Mouse (Mus musculus) forebrain, embryonic 11.5 days (tissue): ENCODE data around the gene Dcdc2a. TPM values are rescaled to one million over a fixed set of nuclear protein-coding genes. Genes with fewer than 3 reads are reported as not detected.

Experiments
- ATAC-seq: fragments of 200-750 bp; cut with Nextera tagmentation; replicated peaks from 2 replicates; pipeline ENCODE4 v1.8.0; 2017; ENCODE audit warnings: moderate TSS enrichment; ENCODE audit not compliant: low FRiP score
- DNase-seq: peaks from one replicate; pipeline ENCODE4 v3.0.0-alpha.2; 2017; ENCODE audit warnings: low spot score
- H3K27ac ChIP-seq: fragments of 300-500 bp; sonication (generic); 2 replicates; pipeline ENCODE4 v1.5.1; 2014; ENCODE audit warnings: low read depth, low read length
- H3K27me3 ChIP-seq: fragments of 300-500 bp; sonication (generic); 2 replicates; pipeline ENCODE4 v1.6.1; 2014; ENCODE audit warnings: mild to moderate bottlenecking, low read length, mixed read lengths; ENCODE audit not compliant: control insufficient read depth, insufficient read depth
- H3K36me3 ChIP-seq: fragments of 300-500 bp; sonication (generic); 2 replicates; pipeline ENCODE4 v1.6.1; 2014; ENCODE audit warnings: mild to moderate bottlenecking, low read length, moderate library complexity, mixed read lengths; ENCODE audit not compliant: control insufficient read depth, insufficient read depth
- H3K4me1 ChIP-seq: fragments of 300-500 bp; sonication (generic); replicated peaks from 2 replicates; pipeline ENCODE4 v1.6.1; 2014; ENCODE audit warnings: low read length, mixed read lengths; ENCODE audit not compliant: control insufficient read depth, insufficient read depth
- H3K4me2 ChIP-seq: fragments of 300-500 bp; sonication (generic); 2 replicates; pipeline ENCODE4 v1.6.1; 2014; ENCODE audit warnings: low read depth, mild to moderate bottlenecking, low read length, moderate library complexity, mixed read lengths; ENCODE audit not compliant: severe bottlenecking
- H3K4me3 ChIP-seq: fragments of 300-500 bp; sonication (generic); 2 replicates; pipeline ENCODE4 v1.5.1; 2014; ENCODE audit warnings: low read depth, low read length
- H3K9ac ChIP-seq: fragments of 300-500 bp; sonication (generic); 2 replicates; pipeline ENCODE4 v1.6.1; 2014; ENCODE audit warnings: low read length
- H3K9me3 ChIP-seq: fragments of 300-500 bp; sonication (generic); 2 replicates; pipeline ENCODE4 v1.6.1; 2016; ENCODE audit warnings: low read length, mixed read lengths; ENCODE audit not compliant: control insufficient read depth
- WGBS: fragments of 180-500 bp; shearing (Covaris S2); extraction: QIAGEN DNeasy Blood & Tissue Kit; methylation state at CpG from one replicate; pipeline ENCODE4 v1.1.7; 2014; 5-methylcytosine and 5-hydroxymethylcytosine counted together
- polyA plus RNA-seq: library from polyadenylated mRNA; unstranded; fragments of >200 nt; fragmentation: Nextera tagmentation; extraction: Ambion mirVana; gene quantifications from 2 replicates; pipeline ENCODE4 v1.2.1, GENCODE M21; 2014

The Dcdc2a gene
- polyA plus RNA-seq, 1 experiment from 2014 or later: 1.1 TPM

GRCm38 (mm10) chr13:25100581-25100980 lies 44.8 kb downstream of the Dcdc2a start:
- Histone ChIP-seq H3K9ac (no peak overlapping the region), H3K4me3 (no peak overlapping the region), H3K4me2 (no peak overlapping the region), H3K36me3 (no peaks in the 10 kb centered on the region), H3K9me3 (no peaks in the 10 kb centered on the region), H3K27ac (no peak overlapping the region), H3K27me3 (no peaks in the 10 kb centered on the region), H3K4me1 (no peaks in the 10 kb centered on the region)
- DNase-seq: no peak
- ATAC-seq: no peak
- WGBS: 86% methylated on average over 6 of the region's 6 CpGs

- ATAC-seq (no peak), DNase-seq (no peak)
- Histone ChIP-seq H3K36me3 (no peaks in the 10 kb centered on the region), H3K4me2 (no peak overlapping the region), H3K4me3 (no peak overlapping the region), H3K9me3 (no peaks in the 10 kb centered on the region), H3K4me1 (no peaks in the 10 kb centered on the region), H3K27ac (no peak overlapping the region), H3K9ac (no peak overlapping the region), H3K27me3 (no peaks in the 10 kb centered on the region)
Measured at GRCm38 (mm10) chr13:25105671-25106070, 49.9 kb downstream of the Dcdc2a start.

GRCm38 (mm10) chr13:25106740-25107139 lies 50.9 kb downstream of the Dcdc2a start:
- no peak overlapping the region for H3K4me3 ChIP-seq
- no peak for ATAC-seq
- no peak overlapping the region for H3K9ac ChIP-seq
- 88% methylated on average over 5 of the region's 5 CpGs for WGBS
- no peak overlapping the region for H3K27ac ChIP-seq
- H3K27me3 ChIP-seq: no peaks in the 10 kb centered on the region
- DNase-seq: no peak
- H3K9me3 ChIP-seq: no peaks in the 10 kb centered on the region
- no peak overlapping the region for H3K4me2 ChIP-seq
- no peaks in the 10 kb centered on the region for H3K36me3 ChIP-seq
- no peaks in the 10 kb centered on the region for H3K4me1 ChIP-seq

GRCm38 (mm10) chr13:25108353-25108752 lies 52.5 kb downstream of the Dcdc2a start:
- no peak for ATAC-seq
- no peak overlapping the region for H3K4me3 ChIP-seq
- H3K4me2 ChIP-seq: no peak overlapping the region
- WGBS: 94% methylated on average over 3 of the region's 3 CpGs
- no peaks in the 10 kb centered on the region for H3K4me1 ChIP-seq
- no peaks in the 10 kb centered on the region for H3K9me3 ChIP-seq
- no peaks in the 10 kb centered on the region for H3K36me3 ChIP-seq
- no peak for DNase-seq
- H3K27ac ChIP-seq: no peak overlapping the region
- H3K27me3 ChIP-seq: no peaks in the 10 kb centered on the region
- no peak overlapping the region for H3K9ac ChIP-seq

- Histone ChIP-seq H3K4me2 (no peak overlapping the region), H3K4me3 (no peak overlapping the region), H3K27me3 (no peaks in the 10 kb centered on the region), H3K4me1 (no peaks in the 10 kb centered on the region), H3K9me3 (no peaks in the 10 kb centered on the region), H3K36me3 (no peaks in the 10 kb centered on the region), H3K9ac (no peak overlapping the region), H3K27ac (no peak overlapping the region)
- DNase-seq: no peak
- 85% methylated on average over 5 of the region's 5 CpGs for WGBS
- ATAC-seq: no peak
Measured at GRCm38 (mm10) chr13:25110592-25111095, 54.8 kb downstream of the Dcdc2a start.

- WGBS: 26% methylated on average over 12 of the region's 12 CpGs
- Histone ChIP-seq H3K27ac (no peak overlapping the region), H3K9ac (peak overlapping the region; percentile 48)
Measured at GRCm38 (mm10) chr13:25115429-25115881, 59.7 kb downstream of the Dcdc2a start.

GRCm38 (mm10) chr13:25115971-25116370 lies 60.2 kb downstream of the Dcdc2a start:
- H3K4me3 ChIP-seq: peak overlapping the region; percentile 21; the same call in 1 of the 2 replicates
- DNase-seq: peak; percentile 66
- peak overlapping the region; percentile 59 for H3K4me2 ChIP-seq
- ATAC-seq: no peak
- no peaks in the 10 kb centered on the region for H3K36me3 ChIP-seq
- H3K9ac ChIP-seq: peak overlapping the region; percentile 48
- WGBS: 6% methylated on average over 11 of the region's 11 CpGs
- H3K27ac ChIP-seq: no peak overlapping the region
- H3K9me3 ChIP-seq: no peaks in the 10 kb centered on the region
- H3K27me3 ChIP-seq: no peaks in the 10 kb centered on the region
- H3K4me1 ChIP-seq: no peaks in the 10 kb centered on the region

More at GRCm38 (mm10) chr13:25115429-25115881, 59.7 kb downstream of the Dcdc2a start:
- H3K9me3 ChIP-seq: no peaks in the 10 kb centered on the region
- H3K36me3 ChIP-seq: no peaks in the 10 kb centered on the region
- H3K27me3 ChIP-seq: no peaks in the 10 kb centered on the region
- DNase-seq: peak; percentile 60
- peak; percentile 87 for ATAC-seq
- H3K4me1 ChIP-seq: no peaks in the 10 kb centered on the region
- peak overlapping the region; percentile 21; the same call in 1 of the 2 replicates for H3K4me3 ChIP-seq
- peak overlapping the region; percentile 59 for H3K4me2 ChIP-seq

- 70% methylated on average over 8 of the region's 8 CpGs for WGBS
- no peaks in the 10 kb centered on the region for H3K9me3 ChIP-seq
- no peak overlapping the region for H3K27ac ChIP-seq
- DNase-seq (no peak), ATAC-seq (no peak)
- no peak overlapping the region for H3K9ac ChIP-seq
- no peaks in the 10 kb centered on the region for H3K27me3 ChIP-seq
- no peaks in the 10 kb centered on the region for H3K4me1 ChIP-seq
- H3K4me3 ChIP-seq: no peak overlapping the region
- no peaks in the 10 kb centered on the region for H3K36me3 ChIP-seq
- no peak overlapping the region for H3K4me2 ChIP-seq
Measured at GRCm38 (mm10) chr13:25122740-25123335, 67.0 kb downstream of the Dcdc2a start.

GRCm38 (mm10) chr13:25127216-25127615 lies 71.4 kb downstream of the Dcdc2a start:
- Histone ChIP-seq H3K4me2 (no peak overlapping the region), H3K36me3 (no peaks in the 10 kb centered on the region), H3K27ac (no peak overlapping the region), H3K9ac (no peak overlapping the region), H3K4me1 (no peaks in the 10 kb centered on the region), H3K27me3 (no peaks in the 10 kb centered on the region), H3K9me3 (no peaks in the 10 kb centered on the region), H3K4me3 (no peak overlapping the region)
- ATAC-seq (no peak), DNase-seq (no peak)
- WGBS: 66% methylated on average over 2 of the region's 2 CpGs
